Mouse (Mus musculus) heart, postnatal 25 days (tissue): ENCODE data around the gene Btbd6. TPM values are rescaled to one million over a fixed set of nuclear protein-coding genes. Genes with fewer than 3 reads are reported as not detected.

ENCODE experiments used
- DNase-seq: peaks from one replicate; pipeline ENCODE4 v3.0.0; 2022; ENCODE audit warnings: low spot score
- intact Hi-C: fragments of 180-260 bp; cut with DNase I; formaldehyde crosslinking; loops from one replicate; pipeline ENCODE4 v1.15.1; 2025
- total RNA-seq, 2 experiments: library from RNA; stranded (reverse); gene quantifications; 2 replicates each; pipeline ENCODE4 v1.2.3; 2021

Gene Btbd6
- 10 to 100 TPM; 21.0 to 21.9 TPM for total RNA-seq

DNA sequence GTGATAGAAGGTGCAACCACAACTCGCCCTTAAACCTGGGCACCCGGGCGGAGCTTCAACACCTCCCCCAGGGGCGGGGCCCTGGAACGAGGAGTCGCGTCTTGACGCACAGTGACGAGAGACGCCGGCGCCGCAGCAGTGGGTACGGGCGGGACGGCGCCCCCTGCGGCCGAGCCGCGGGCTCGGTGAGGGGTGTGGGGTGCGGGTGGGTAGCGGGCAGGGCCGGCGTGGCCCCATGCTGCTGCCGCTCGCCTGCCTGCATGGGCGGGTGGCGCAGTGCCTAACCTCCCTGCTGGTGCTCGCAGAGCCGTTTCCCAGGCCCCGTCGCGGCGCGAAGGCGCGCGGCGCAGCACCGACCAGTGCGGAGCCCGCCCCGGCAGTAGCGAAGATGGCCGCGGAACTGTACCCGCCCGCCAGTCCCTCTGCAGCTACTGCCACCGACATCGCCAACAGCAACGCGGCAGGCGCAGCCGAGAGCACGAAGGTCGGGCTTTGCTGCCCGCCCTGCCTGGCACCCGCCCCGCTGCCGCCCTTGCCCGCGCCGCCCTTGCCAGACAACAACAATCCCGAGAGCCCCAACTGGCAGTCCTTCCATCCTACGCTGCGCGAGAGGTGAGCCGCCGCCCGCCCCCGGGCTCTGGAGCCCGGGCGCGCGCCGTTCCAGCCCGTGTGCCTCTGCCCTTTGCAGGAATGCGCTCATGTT, at the start of gene Btbd6:
TSS of gene Btbd6 (plus strand) at position 112 of the 703 bp plus-strand sequence.
- intact Hi-C loops = no loop called here
- peak; percentile 72 for DNase-seq

DNA sequence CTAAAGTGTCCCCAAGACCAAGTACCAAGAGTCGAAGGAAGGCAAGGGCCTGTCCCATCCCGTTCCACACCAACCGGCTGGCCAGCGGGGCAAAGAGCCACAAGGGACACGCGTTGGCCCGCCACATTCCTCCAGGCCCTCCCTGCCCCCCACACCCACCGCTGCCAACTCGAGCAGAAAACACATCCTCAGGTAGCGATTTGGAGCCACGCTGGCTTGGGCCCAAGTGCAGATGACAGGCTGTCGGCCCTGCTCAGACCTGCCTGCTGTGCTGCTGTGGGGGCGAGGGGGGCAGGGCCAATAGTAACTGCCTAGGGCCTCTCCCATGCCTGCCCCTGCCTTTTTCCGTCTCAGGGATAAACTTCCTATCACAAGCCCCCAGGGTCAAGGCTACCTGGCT, 49.0 kb upstream of the Btbd6 start:
- no peak for DNase-seq
- intact Hi-C loops = loop anchor here (2.0 kb wide), 1 partner anchor 50 kb away; no protein-coding TSS in a partner anchor

DNA sequence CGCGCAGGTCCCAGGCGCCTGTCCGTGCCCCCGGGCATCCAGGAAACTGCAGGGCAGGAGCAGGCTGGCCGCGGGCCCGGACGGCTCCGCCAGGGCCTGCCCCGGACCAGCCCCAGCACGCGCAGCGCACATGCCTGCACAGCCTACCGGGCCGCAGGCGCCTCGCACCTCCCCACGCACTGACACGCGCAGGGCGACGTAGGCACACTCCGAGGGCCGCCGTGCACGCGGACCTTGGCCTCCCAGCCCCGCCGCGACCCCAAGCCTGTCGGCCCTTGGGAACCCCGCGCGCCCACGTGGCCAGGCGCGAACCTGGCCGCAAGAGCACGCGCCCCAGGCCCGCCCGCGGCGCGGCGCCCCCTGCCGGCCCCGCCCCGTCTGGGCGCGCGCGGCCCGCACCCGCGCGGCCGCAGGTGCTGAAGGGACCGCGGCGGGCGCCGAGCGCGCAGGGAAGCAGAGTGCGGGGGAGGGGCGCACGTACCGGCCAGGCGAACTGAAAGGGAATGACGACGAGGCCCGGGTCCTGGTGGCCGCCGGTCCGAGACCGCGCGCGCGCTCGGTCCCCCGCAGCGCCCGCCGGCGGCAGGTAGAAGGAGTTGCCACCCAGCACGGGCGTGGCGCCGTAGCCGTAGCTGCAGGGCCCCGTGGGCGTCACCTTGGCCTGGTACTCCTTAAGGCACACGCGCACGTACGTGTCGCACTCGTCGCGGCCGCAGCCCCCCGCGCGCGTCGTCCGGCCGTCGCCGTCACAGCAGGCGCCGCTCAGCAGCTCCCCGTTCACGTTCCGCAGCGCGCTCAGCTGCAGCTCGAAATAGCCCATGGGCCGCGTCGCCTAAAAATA, 47.7 kb upstream of the Btbd6 start:
- no peak for DNase-seq
- intact Hi-C loops = no loop called here

DNA sequence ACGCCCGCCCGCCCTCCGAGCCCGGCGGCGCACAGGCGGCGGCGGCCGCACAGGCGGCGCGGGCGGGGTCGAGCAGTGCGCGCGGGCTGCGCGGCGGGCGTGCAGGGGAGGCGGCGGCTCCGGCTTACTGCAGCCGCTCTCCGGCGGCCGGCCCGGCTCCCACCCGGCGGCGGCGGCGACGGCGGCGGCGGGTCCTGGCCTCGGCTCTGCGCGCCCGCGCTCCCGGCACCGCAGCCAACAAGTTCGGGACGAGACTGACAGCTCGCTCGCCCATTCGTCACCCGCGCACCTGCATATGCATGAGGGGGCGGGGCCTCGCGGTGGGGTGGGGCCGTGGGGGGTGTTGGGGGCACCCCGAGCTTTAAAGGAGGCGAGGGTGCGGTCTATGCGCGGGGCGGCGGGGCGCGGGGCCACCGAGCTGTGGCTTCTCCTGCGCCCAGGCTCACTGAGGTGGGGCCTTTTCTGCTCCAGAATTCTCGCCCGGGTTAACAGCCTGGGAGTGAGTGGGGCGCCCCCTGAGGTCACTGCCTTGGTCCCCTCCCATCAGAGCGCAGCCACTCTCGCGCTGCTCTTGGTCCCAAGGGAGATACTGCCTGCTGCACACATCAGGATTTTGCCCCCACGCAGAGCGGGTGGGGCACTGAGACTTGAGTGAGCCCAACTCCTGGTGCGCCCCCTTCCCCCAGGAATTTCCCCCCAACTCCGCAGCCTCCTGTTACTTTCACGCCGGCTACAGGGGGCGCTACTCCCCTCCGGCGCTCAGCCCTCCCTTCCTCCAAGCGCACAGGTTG, 46.5 kb upstream of the Btbd6 start, which contains the start of gene Jag2:
TSS of gene Jag2 (minus strand) at position 215 of the 791 bp plus-strand sequence.
- intact Hi-C loops = no loop called here
- DNase-seq = peak; percentile 66

DNA sequence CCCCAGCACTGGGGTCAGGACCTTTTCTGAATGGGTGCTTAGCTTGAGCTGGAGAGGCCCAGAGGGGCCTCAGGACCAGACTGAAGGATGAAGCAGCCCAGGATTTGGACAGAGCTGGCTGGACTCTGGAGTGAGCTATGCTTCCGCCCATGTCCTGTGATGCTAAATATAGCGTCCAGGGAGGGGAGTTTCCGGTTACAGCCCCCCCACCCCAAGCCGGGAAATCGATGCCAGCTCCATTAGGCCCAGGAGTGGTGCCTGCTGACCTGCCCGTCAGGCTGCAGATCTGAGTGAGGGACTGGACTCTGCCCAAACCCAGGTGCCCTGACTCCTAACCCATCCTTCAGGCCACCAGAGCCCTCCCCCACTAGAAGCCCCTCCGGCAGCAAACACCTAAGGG, 43.6 kb upstream of the Btbd6 start:
- intact Hi-C loops = no loop called here
- DNase-seq = no peak

DNA sequence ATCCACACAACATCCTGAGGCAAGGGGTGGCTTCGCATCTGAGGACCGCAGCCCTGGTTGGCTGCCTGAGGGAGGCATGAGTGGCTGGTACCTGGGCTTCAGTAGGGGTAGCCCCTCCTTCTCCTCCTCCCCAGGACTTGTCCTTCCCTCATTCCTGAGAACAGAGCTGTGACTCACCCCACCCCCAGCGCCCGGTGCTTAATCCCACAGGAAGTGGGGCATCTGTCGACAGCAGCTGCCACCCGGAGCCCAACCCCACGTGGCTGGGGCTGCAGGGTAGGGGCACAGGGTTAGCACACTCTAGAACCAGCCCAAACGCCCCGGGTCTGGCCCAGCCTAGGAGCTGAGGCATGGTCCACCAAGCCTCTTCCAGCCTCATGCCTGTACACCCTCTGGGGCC, 38.4 kb upstream of the Btbd6 start:
- no peak for DNase-seq
- intact Hi-C loops = no loop called here

DNA sequence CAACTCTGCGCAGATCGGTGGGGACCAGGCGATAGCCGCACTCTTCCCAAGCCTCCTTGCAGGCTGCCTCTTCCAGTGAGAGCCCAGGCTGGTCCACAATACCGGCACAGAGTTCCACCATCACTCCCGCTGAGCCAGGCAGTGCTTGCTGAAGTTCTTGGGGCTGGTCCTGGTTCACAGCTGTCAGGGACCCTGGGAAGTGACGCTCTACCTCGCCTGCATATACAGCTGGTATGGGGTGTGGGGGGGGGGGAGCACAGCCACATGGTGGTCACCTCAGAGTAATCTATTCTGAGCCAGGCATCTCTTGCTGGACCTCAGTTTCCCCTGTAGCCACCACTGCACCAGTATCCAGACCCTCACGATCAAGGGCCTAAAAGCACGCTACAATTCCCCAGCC, 37.9 kb upstream of the Btbd6 start:
- no peak for DNase-seq
- intact Hi-C loops = no loop called here

DNA sequence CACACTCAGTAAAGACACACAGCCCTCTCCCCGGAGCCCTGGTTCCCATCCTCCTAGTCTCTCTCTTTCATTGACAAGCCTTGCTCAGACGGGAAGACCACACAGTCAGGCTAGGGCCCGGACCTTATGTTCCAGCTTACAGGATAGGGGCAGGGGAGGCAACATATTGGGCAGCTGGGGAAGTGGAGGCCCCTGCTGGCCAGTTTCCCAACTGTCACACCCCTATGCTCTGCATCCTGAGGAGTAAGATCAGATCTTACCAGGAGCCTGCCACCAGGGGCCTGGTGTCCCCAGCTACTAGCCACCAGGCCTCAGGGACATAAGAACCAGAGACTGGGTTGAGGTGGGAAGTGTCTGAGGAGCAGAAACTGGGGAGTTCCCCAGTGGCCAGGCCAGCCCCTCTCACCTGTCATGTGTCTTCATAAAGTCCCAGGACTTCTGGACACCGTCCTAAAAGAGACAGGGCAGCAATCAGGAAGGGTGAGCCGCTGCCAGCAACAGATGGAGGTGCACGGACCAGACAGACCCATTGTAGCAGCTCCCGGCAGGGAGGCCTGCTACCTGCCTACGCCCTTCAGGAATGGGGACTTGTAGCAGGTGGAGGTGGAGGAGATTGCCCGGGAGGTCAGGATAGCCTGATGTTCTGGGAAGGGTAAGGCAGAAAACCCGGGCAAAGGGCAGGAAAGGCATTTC, 37.3 kb upstream of the Btbd6 start:
- intact Hi-C loops = no loop called here
- DNase-seq = no peak

DNA sequence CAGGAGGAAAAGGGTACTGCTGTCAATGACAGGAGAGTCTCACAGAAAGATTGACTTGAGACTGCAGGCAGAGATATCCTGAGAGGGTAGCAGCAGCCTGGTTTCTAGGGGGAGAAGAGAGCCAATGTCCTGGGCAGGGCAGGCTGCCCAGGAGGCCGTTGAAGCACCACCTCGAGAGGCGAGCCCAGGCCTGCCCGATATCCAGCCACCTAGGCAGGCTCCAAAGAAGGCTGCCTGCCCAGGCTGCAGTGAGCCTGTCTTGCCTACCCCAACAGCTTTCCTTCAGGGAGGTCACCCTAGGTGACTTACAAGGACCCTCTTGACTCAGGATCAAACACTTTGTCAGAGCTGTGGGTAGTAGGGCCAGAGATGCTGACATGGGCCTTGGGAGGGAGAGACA, 36.0 kb upstream of the Btbd6 start:
- intact Hi-C loops = no loop called here
- no peak for DNase-seq

DNA sequence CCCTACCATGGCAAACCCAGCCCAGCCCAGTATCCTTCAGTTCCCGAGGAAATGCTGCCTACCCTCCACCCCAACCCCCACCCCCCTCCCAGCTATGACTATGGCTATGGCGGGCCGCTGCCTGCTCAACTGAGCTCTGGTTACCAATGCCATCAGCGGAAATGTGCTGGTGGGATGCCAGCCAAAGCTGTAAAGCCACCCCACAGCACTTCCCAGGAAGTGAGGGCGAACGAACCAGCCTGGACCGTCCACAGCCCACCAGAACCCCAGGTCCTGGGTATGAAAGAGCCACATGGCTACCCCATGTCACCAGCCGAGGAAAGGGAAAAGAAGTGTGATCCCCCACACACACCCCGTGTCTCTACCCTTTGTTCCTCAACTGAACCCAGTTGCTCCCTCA, 35.6 kb upstream of the Btbd6 start:
- intact Hi-C loops = no loop called here
- DNase-seq = no peak

DNA sequence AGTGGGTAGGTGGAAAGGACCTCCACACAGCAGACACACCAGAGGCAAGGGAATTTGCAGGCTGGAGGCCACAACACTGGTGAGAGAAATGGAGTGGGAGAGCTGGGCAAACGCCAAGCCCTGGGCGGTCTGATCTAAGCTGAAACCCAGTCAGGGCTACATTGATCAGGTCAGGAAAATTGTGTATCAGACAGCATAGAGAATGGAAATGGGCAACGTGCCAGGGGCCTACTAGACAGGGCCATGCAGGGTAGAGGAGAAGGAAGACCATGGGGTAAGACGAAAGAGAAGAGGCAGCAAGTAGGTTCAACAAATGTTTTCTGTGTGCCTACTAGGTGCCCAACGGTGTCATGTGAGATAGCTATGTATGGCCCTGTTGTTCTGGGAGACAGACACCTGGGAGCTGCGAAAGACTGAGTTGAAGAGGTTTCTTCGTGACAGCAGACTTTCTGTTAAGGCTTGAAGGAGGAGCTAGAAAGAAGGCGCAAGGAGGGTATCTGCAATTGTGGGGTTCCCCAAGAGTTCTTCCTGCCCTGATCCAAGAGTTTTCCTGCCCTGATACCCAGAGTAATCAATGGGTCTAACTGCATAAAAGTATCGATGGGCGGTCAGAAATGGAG, 35.0 kb upstream of the Btbd6 start:
- intact Hi-C loops = no loop called here
- DNase-seq = no peak

DNA sequence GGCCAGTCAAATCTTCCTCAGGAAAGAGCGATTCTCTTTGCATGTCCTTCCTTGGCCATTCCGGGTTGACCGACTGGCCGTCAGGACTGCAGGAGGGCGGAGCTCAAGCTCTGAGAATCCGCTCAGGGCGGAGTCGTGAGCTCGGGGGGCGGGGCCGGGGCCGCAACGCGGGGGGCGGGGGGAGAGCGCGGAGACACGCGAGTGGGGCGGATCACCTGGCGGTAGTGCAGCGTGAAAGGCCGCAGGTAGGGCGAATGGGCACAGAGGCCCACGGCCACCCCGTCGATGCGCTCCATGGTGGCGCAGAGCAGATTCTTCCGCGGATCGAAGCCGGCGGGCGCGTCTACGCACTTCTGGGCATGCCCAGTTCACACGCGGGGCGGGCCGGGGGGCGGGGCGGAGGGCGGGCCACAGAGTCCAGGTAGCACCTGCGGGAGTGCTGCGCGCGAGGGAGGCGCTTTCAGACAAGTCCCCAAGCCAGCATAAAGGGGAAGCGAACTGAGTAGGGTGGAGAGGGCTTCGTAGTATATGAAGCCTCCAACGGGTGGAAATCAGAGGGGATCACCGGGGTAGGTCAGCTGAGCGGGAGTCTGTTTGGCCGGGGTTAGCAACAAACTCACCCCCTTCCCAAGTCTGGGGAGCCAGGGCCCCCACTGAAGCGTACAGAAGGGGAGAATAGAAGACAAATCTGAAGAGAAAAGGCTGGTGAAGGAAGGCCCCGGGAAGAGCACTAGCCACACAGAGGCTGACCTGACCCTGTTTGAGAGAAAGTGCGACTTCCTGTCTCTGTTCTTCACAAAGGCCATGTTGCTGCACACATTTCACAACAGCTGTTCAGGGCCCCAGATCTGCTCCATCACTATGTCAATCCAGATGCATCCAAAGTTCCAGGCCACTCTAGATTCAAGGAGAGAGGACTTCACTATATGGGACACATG, 34.2 kb upstream of the Btbd6 start, which contains the start of gene Nudt14:
TSS of gene Nudt14 (minus strand) at position 349 of the 938 bp plus-strand sequence.
- intact Hi-C loops = no loop called here
- DNase-seq = peak; percentile 55

DNA sequence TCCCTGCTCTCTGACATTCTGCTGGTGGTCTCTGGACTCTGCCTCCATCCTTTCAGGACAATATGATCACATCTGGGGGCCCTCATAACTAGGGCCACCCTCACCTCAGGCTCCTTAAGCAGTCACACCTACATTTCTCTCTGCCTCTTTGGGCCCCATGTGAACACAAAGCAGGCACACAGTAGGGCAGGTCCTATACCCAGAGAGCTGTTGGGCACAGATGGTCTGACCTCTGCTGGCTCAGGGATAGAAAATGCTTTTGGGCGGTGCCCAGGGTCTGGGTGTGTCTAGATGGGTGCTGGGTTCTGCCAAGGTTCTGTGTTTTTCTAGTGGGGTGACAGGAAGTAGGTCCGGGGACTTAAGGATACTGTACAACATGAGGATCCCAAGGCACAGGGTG, 32.6 kb upstream of the Btbd6 start:
- intact Hi-C loops = no loop called here
- no peak for DNase-seq

DNA sequence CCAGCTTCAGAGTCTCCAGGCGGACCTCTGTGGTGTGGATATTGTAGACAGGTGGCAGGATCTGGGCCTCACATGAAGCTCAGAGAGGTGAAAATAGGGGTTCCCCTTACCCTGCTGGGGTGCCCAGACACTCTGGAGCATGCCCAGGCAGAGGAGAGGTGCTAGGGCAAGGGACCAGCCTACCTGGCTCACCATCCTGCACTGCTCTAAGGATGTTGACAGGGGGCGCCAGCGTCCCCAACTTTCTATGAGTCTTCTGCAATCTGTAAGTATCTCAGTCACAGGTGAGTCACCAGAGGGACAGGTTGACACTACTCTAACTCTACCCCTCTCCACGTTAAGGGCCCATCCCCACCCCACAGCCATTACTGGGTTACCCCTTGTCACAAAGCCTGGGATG, 29.0 kb upstream of the Btbd6 start:
- intact Hi-C loops = no loop called here
- no peak for DNase-seq

DNA sequence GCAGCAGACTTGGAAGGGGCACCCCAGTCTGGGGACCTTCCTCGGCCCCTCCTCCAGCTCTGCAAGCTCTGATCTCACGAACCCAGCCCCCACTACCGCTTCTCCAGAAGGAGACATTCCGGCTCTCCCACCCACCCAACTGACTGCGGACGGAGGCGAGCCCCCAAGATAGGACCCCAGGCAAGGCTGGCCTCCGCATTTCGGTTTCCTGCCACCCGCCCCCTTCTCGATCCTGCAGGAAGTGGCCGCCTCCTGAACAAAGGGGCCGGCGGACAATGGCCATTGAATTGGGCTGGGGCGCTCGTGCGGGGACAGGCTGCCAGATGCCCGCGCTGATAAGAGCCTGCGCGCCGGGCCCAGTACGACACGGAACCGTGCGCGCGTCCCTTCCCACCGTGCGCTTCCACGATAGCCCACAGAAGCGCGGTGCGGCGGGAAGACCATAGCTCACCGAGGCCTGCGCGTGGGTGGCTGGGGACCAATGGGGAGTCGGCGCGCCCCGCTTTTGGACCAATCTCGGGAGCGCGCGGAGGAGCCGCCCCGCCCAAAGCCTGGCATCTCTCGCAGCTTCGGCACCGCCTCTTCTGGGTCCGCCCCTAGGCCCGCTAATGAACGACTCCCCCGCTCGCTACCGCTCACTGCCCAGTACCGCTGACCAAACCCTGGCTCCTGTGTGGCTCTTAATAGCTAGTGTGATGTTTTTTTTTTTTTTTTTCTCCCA, 26.1 kb upstream of the Btbd6 start:
- intact Hi-C loops = no loop called here

DNA sequence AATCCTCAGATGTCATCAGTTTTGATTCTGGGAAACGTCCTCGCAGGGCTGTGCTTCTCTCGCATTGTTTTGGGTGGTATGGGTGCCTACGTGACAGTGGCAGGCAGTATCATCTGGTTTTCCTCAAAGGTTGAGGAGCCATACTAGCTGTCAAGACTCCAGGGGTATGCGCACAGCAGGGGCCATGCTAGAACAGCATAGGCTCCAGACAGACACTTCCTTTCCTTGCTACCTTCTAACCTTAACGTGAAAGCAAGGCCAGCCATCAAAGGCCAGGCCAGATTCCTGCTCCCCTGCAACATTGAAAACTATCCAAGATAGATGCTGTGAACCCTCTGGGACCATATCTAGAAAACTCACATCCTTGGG, 25.5 kb upstream of the Btbd6 start:
- intact Hi-C loops = no loop called here
- no peak for DNase-seq

More for the DNA sequence above, 26.1 kb upstream of the Btbd6 start:
- peak; percentile 80 for DNase-seq

DNA sequence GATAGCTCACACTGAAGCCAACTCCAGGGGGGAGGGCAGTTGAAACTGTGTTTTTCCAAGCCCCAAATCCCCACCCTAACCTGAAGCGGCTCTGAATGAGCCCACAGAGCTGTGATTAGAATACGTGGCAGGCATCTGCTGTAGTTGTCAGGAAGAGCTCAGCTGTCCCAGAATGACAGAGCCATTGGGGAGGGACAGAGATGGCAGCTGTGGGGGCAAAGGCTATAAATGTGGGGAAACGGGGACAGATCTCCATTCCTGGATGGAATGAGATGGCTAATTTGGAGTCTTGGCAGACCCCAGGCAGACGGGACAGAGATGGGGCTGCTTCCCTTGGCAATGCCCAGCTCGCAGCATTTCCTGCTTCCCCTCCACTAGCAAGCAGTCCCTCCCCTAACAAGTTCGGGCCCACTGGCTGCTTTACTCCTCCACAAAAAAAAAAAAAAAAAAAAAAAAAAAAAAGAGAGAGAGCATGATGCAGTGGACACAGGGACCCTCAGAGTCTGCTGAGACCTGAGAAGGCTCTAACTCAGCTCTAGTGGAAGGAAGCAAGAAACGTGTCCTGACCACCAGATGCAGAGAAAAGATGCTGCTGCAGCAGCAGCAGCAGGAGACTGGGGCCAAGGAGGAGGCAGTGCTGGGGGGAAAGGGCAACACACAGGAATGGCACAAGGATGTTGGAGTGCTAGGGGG, 25.0 kb upstream of the Btbd6 start:
- no peak for DNase-seq
- intact Hi-C loops = no loop called here
